Mouse (Mus musculus) lung, postnatal 4 days (tissue): ENCODE data around the gene Cckbr.
A peak's percentile ranks its signal among the peaks of the same experiment; 100 is the strongest.

Experiments
- DNase-seq, 2 experiments: peaks; one replicate each; pipeline ENCODE4 v3.0.0; 2021

Cckbr gene

GRCm38 (mm10) chr7:105425424-105426043 lies at the start of gene Cckbr:
TSS of gene Cckbr (plus strand) at chr7:105425731.
- DNase-seq = no peak

- DNase-seq = no peak
Observed at GRCm38 (mm10) chr7:105380329-105380728, 45.2 kb upstream of the Cckbr start.

- no peak for DNase-seq
Observed at GRCm38 (mm10) chr7:105387696-105388095, 37.8 kb upstream of the Cckbr start.

- DNase-seq = no peak
Observed at GRCm38 (mm10) chr7:105390236-105390635, 35.3 kb upstream of the Cckbr start.

GRCm38 (mm10) chr7:105394606-105395005 lies 30.9 kb upstream of the Cckbr start:
- DNase-seq = no peak

GRCm38 (mm10) chr7:105395131-105395820 lies 30.3 kb upstream of the Cckbr start:
- no peak for DNase-seq

GRCm38 (mm10) chr7:105396126-105396525 lies 29.4 kb upstream of the Cckbr start:
- no peak for DNase-seq

GRCm38 (mm10) chr7:105399058-105399934 lies 26.2 kb upstream of the Cckbr start:
- DNase-seq = no peak

- DNase-seq = peak; percentile 100
Observed at GRCm38 (mm10) chr7:105399935-105400624, 25.5 kb upstream of the Cckbr start, which contains the start of gene Fam160a2. TSS of gene Fam160a2 (minus strand) at chr7:105400054.

- no peak for DNase-seq
Observed at GRCm38 (mm10) chr7:105404268-105404667, 21.3 kb upstream of the Cckbr start, which contains the start of gene Cnga4. TSS of gene Cnga4 (plus strand) at chr7:105404568.

GRCm38 (mm10) chr7:105406322-105406721 lies 19.2 kb upstream of the Cckbr start:
- no peak for DNase-seq

- peak; percentile 70 to 81 for DNase-seq
Observed at GRCm38 (mm10) chr7:105411874-105412632, 13.5 kb upstream of the Cckbr start.

GRCm38 (mm10) chr7:105414385-105414784 lies 11.1 kb upstream of the Cckbr start:
- DNase-seq = no peak

- no peak for DNase-seq
Observed at GRCm38 (mm10) chr7:105416529-105416928, 9.0 kb upstream of the Cckbr start.

GRCm38 (mm10) chr7:105418106-105418505 lies 7.4 kb upstream of the Cckbr start:
- no peak for DNase-seq

GRCm38 (mm10) chr7:105420903-105421302 lies 4.6 kb upstream of the Cckbr start:
- DNase-seq = no peak

- DNase-seq = no peak
Observed at GRCm38 (mm10) chr7:105424368-105424767, 1.2 kb upstream of the Cckbr start.

- no peak for DNase-seq
Observed at GRCm38 (mm10) chr7:105426051-105426450, 520 bp downstream of the Cckbr start.

- no peak for DNase-seq
Observed at GRCm38 (mm10) chr7:105432058-105432457, 6.5 kb downstream of the Cckbr start.

- DNase-seq = no peak
Observed at GRCm38 (mm10) chr7:105433859-105434258, 8.3 kb downstream of the Cckbr start.

GRCm38 (mm10) chr7:105434798-105435197 lies 9.3 kb downstream of the Cckbr start:
- peak; percentile 17 to 55 for DNase-seq
